Mouse (Mus musculus) midbrain, embryonic 14.5 days (tissue): ENCODE measurements around the gene Ngdn. TPM values are rescaled to one million over a fixed set of nuclear protein-coding genes. Genes with fewer than 3 reads are reported as not detected.

Experiments used
- ATAC-seq: fragments of 200-750 bp; cut with Nextera tagmentation; 2 replicates; pipeline ENCODE4 v1.8.0; 2017; ENCODE audit warnings: moderate number of reproducible peaks, moderate library complexity; ENCODE audit not compliant: low FRiP score, low TSS enrichment
- DNase-seq: peaks from one replicate; pipeline ENCODE4 v3.0.0-alpha.2; 2015
- H3K27ac ChIP-seq: fragments of 300-500 bp; sonication (generic); replicated peaks from 2 replicates; pipeline ENCODE4 v1.5.1; 2014; ENCODE audit warnings: mild to moderate bottlenecking, low read depth, low read length, moderate library complexity
- H3K27me3 ChIP-seq: fragments of 300-500 bp; sonication (generic); 2 replicates; pipeline ENCODE4 v1.6.1; 2014; ENCODE audit warnings: low read length, control low read depth, mixed read lengths; ENCODE audit not compliant: control insufficient read depth, insufficient read depth
- H3K36me3 ChIP-seq: fragments of 300-500 bp; sonication (generic); 2 replicates; pipeline ENCODE4 v1.6.1; 2014; ENCODE audit warnings: low read length, control low read depth; ENCODE audit not compliant: control insufficient read depth, insufficient read depth
- H3K4me1 ChIP-seq: fragments of 300-500 bp; sonication (generic); 2 replicates; pipeline ENCODE4 v1.6.1; 2014; ENCODE audit warnings: mild to moderate bottlenecking, antibody characterized with exemption, low read length, control low read depth; ENCODE audit not compliant: control insufficient read depth, insufficient read depth
- H3K4me2 ChIP-seq: fragments of 300-500 bp; sonication (generic); 2 replicates; pipeline ENCODE4 v1.6.1; 2014; ENCODE audit warnings: mild to moderate bottlenecking, low read length, moderate library complexity
- H3K4me3 ChIP-seq: fragments of 300-500 bp; sonication (generic); replicated peaks from 2 replicates; pipeline ENCODE4 v1.5.1; 2014; ENCODE audit warnings: low read depth, low read length
- H3K9ac ChIP-seq: fragments of 300-500 bp; sonication (generic); replicated peaks from 2 replicates; pipeline ENCODE4 v1.6.1; 2014; ENCODE audit warnings: mild to moderate bottlenecking, low read length, moderate library complexity
- H3K9me3 ChIP-seq: fragments of 300-500 bp; sonication (generic); 2 replicates; pipeline ENCODE4 v1.6.1; 2016; ENCODE audit warnings: low read length, control low read depth, mixed read lengths; ENCODE audit not compliant: control insufficient read depth
- WGBS: fragments of 180-500 bp; shearing (Covaris S2); extraction: QIAGEN DNeasy Blood & Tissue Kit; methylation state at CpG from one replicate; pipeline ENCODE4 v1.1.7; 2014; 5-methylcytosine and 5-hydroxymethylcytosine counted together
- microRNA counts: library from miRNA; unstranded; fragments of <30 nt; microRNA quantifications from one replicate; lab custom pipeline; 2016
- microRNA-seq: library from miRNA; unstranded; fragments of <30 nt; microRNA quantifications from one replicate; pipeline ENCODE4, GENCODE M21; 2016
- polyA plus RNA-seq: library from polyadenylated mRNA; unstranded; fragments of >200 nt; fragmentation: Nextera tagmentation; extraction: Ambion mirVana; gene quantifications from 2 replicates; pipeline ENCODE4 v1.2.1, GENCODE M21; 2014

Ngdn gene
- polyA plus RNA-seq, 1 experiment from 2014 or later = 51.7 TPM

DNA sequence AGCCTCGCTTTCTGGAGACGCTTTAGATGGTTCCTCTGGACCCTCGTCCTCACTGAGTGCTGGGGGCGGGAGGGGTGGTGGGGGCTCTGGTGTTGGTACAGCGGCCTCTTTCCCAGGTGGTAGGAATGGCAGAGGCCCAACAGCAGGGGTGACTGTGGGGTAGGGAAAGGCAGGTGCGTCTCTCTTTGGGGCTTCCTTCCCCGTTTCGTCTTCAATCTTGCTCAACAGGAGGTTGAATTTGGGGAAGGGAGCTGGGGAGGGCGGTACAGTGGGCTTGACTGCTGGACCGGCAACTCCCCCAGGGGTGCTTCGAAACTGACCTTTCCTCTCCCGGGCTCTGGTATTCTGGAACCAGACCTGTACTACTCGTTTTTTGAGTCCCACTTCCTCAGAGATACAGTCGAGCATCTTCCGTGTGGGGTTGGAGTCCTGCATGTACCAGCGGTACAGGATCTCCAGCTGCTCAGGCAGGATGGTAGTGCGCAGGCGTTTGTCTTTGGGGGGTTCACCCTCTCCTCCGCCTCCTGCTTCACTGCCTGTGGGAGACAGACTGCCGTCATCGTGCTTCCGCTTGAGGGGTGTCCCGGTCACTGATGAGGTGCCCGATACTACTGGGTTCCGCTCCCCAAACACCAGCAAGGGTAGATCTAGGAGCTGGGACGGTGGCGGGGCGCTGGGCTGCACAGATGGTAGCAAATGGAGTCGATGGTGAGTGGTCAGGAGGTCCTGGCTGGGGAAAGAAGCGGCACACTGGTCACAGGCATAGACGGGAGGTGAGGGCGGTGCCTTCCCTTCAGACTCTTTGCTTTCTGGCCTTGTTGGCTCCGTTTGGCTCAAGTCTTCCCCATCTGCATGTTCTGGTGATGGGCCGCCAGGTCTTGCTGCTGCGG is 49.5 kb downstream of the Ngdn start:
- 81% methylated on average over 35 of the region's 35 CpGs for WGBS
- Histone ChIP-seq H3K4me1 (peaks cover 13% of the 10 kb centered on the region; the same call in 1 of the 2 replicates), H3K9ac (no peak overlapping the region), H3K4me3 (no peak overlapping the region), H3K9me3 (no peaks in the 10 kb centered on the region), H3K4me2 (no peak overlapping the region), H3K27me3 (no peaks in the 10 kb centered on the region), H3K27ac (no peak overlapping the region), H3K36me3 (peaks cover 77% of the 10 kb centered on the region)
- DNase-seq (no peak), ATAC-seq (no peak)

DNA sequence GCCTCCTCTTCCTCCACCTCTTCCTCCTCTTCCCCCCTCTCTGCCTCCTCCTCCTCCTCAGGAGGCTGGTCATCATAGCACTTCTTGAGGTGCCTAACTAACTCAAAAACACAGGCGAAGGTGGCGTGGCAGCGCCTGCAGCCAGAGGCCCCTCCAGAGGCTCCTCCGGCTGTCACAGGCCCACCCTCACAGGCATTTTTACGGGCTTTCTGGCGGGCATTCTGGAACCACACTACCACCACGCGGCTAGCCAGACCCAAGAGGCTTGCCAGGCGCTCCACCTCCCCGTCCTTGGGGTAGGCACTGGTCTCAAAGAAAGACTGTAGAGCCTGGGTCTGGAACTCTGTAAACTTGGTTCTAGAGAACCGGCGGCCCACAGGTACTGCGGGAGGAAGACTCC is 50.1 kb downstream of the Ngdn start:
- Histone ChIP-seq H3K4me1 (0 out of 2 replicates have a peak, but pooled peaks cover 10% of the 10 kb centered on the region), H3K4me3 (no peak overlapping the region), H3K36me3 (peaks cover 83% of the 10 kb centered on the region), H3K4me2 (no peak overlapping the region), H3K9me3 (no peaks in the 10 kb centered on the region), H3K27ac (no peak overlapping the region), H3K9ac (no peak overlapping the region), H3K27me3 (no peaks in the 10 kb centered on the region)
- ATAC-seq = no peak
- DNase-seq = no peak
- WGBS = 92% methylated on average over 13 of the region's 13 CpGs

DNA sequence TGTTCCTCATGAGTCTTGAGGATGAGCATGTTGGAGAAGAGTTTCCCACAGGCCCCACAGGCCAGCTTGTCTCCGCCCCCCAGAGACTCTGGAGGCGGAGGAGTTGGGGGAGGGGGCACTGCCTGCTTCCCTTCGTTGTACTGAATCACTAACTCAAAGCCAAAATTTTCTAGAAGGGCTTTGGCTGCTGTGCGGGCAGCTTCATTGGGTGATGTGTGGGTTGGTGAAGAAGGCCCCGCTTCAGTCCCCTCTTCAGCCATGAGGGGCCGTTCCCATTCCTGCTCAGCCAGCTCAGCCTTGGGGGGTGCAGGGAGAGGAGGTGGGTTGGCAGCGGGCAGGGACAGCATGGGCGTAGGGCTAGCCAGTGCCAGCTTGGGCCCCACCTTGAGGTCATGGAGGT is 50.8 kb downstream of the Ngdn start:
- no peak overlapping the region for H3K4me2 ChIP-seq
- no peaks in the 10 kb centered on the region for H3K27me3 ChIP-seq
- WGBS = 88% methylated on average over 8 of the region's 8 CpGs
- H3K4me1 ChIP-seq = 0 out of 2 replicates have a peak, but pooled peaks cover 7% of the 10 kb centered on the region
- no peak for DNase-seq
- H3K9me3 ChIP-seq = no peaks in the 10 kb centered on the region
- no peak overlapping the region for H3K4me3 ChIP-seq
- no peak overlapping the region for H3K9ac ChIP-seq
- no peak overlapping the region for H3K27ac ChIP-seq
- H3K36me3 ChIP-seq = peaks cover 89% of the 10 kb centered on the region
- no peak for ATAC-seq

DNA sequence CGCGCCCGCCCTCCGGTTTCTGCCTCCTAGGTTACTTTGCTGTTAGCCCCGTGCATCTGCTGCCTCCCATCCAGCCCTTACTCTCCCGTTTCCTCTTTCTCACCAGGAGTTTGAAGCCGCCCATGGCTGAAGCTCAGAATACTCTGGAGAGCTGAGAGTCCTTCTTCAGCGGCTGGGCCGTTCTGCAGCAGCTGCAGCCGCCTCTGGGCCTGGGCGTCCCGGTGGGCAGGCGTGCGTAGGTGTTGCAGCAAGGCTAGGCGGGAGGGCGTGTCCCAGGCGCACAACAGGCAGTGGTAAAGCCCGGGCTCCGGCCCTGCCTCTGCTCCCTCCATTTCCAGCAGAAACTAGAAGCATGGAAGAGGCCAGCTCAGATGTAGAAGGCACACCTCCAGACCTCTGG is 56.5 kb downstream of the Ngdn start:
- 31% methylated on average over 19 of the region's 19 CpGs for WGBS
- Histone ChIP-seq H3K36me3 (peaks cover 80% of the 10 kb centered on the region), H3K27ac (no peak overlapping the region), H3K4me1 (peaks cover 3% of the 10 kb centered on the region; the same call in 1 of the 2 replicates), H3K4me2 (no peak overlapping the region), H3K4me3 (no peak overlapping the region), H3K27me3 (no peaks in the 10 kb centered on the region), H3K9ac (no peak overlapping the region), H3K9me3 (no peaks in the 10 kb centered on the region)
- no peak for DNase-seq
- no peak for ATAC-seq

MicroRNAs within 50 kb of the gene (microRNA counts, 519-probe panel; counts per million panel counts)
- not detected for microRNA mmu-miR-208b (lab: Ali Mortazavi, UCI)

Small RNAs within 50 kb of the gene (microRNA-seq; reads per million reads assigned to microRNA genes)
- 8.4 reads per million, percentile 33 among the genes with 10 or more reads in this experiment for gene Mir208b

Other genes starting within 250 kb of the Ngdn start
- gene Slc7a8, start 233.5 kb upstream of the Ngdn start, polyA plus RNA-seq = 5.7 and 7.6 TPM in 2 replicates
- not detected in 2 replicates for gene Rnf212b, start 201.3 kb upstream of the Ngdn start, polyA plus RNA-seq
- gene Homez, start 144.5 kb upstream of the Ngdn start, polyA plus RNA-seq = 6.0 and 9.4 TPM in 2 replicates
- gene Ppp1r3e, start 137.9 kb upstream of the Ngdn start, polyA plus RNA-seq = 2.1 and 4.4 TPM in 2 replicates
- gene Bcl2l2, start 132.1 kb upstream of the Ngdn start, polyA plus RNA-seq = 5.5 and 5.8 TPM in 2 replicates
- gene Gm20521, start 132.0 kb upstream of the Ngdn start, polyA plus RNA-seq = not detected in 2 replicates
- gene Pabpn1, start 123.0 kb upstream of the Ngdn start, polyA plus RNA-seq = 171 and 206 TPM in 2 replicates
- gene Slc22a17, start 102.3 kb upstream of the Ngdn start, polyA plus RNA-seq = 110 and 304 TPM in 2 replicates
- 10.2 and 18.3 TPM in 2 replicates for gene Efs, start 89.3 kb upstream of the Ngdn start, polyA plus RNA-seq
- gene Il25, start 82.8 kb upstream of the Ngdn start, polyA plus RNA-seq = not detected in 2 replicates
- gene Cmtm5, start 79.2 kb upstream of the Ngdn start, polyA plus RNA-seq = 4.2 and 4.3 TPM in 2 replicates
- 0.98 and 1.7 TPM in 2 replicates for gene Myh6, start 48.5 kb upstream of the Ngdn start, polyA plus RNA-seq
- not detected in 2 replicates for gene Gm17428, start 38.5 kb upstream of the Ngdn start, polyA plus RNA-seq
- 5.4 and 7.7 TPM in 2 replicates for gene Myh7, start 20.8 kb upstream of the Ngdn start, polyA plus RNA-seq
- 24.9 and 28.4 TPM in 2 replicates for gene Zfhx2, start 76.9 kb downstream of the Ngdn start, polyA plus RNA-seq
- gene Thtpa, start 79.3 kb downstream of the Ngdn start, polyA plus RNA-seq = 27.9 and 33.7 TPM in 2 replicates
- gene Ap1g2, start 91.1 kb downstream of the Ngdn start, polyA plus RNA-seq = 6.8 and 7.6 TPM in 2 replicates
- 31.1 and 38.9 TPM in 2 replicates for gene Jph4, start 101.5 kb downstream of the Ngdn start, polyA plus RNA-seq
- 0.78 and 0.97 TPM in 2 replicates for gene Dhrs2, start 206.6 kb downstream of the Ngdn start, polyA plus RNA-seq